Mouse (Mus musculus) G1E-ER4 (cell line): ENCODE data around the gene Gtsf1. TPM values are rescaled to one million over a fixed set of nuclear protein-coding genes. Genes with fewer than 3 reads are reported as not detected.

Experiments used
- GATA1 ChIP-seq: IDR thresholded peaks from one replicate; pipeline ENCODE4 v1.8.0; 2012; ENCODE audit warnings: low read length, inconsistent platforms
- polyA plus RNA-seq: library from polyadenylated mRNA; stranded (reverse); fragments of >175 nt; gene quantifications from 2 replicates; pipeline ENCODE4 v1.2.3, GENCODE M21; 2012

Gene Gtsf1
- polyA plus RNA-seq = not detected in 2 replicates

GRCm38 (mm10) chr15:103430241-103430640 is at the start of gene Gtsf1:
Gene Gtsf1 (minus strand): TSS chr15:103430470.
- TF ChIP-seq GATA1 = no peak

DNA sequence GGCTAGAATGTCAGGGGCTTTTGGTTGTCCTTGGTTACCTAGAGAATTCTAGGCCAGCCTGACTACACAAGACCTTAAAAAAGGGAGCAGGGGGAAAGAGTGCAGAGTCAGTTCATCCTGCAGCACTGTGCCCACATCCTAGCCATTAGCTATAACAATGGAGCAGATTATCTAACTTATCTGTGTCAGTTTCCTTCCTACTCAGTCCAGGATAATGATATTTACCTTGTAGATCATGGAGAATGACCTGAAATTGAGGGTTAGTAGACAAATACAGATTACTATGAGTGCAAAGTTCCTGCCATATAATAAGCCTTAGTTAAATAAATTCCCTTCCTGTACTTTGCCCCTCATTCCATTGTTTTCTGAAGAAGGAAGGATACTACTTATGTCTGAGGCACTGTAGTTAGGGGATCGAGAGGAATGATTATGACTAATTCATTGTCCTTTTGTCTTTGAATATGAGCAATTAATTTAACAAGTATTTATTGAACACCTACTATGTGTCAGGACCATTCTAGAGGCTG is 48.9 kb upstream of the Gtsf1 start:
- no peak for TF ChIP-seq GATA1

GRCm38 (mm10) chr15:103473769-103474168 is 43.5 kb upstream of the Gtsf1 start:
- no peak for TF ChIP-seq GATA1

DNA sequence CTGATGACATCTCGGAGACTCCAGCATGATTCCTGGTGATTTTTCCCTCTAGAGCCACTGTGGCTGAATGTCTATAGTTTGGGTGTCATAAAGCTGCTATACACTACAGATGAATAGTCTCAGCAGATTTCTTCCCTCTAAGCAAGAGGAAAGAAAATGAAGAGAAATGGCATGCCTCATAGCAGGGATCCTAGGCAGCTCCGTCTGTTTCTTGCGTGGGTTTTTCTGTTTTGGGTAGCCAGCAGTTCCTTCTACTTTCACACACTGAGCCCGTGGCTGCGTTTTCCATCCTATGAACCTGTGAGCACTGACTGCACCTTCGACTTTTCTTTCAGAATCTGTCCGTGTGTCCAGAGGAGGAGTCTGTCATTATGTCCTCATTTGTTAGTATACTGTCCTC is 42.9 kb upstream of the Gtsf1 start:
- TF ChIP-seq GATA1 = no peak

- no peak for TF ChIP-seq GATA1
Observed at GRCm38 (mm10) chr15:103472265-103472664, 42.0 kb upstream of the Gtsf1 start.

GRCm38 (mm10) chr15:103471488-103472194 is 41.4 kb upstream of the Gtsf1 start:
- no peak for TF ChIP-seq GATA1

DNA sequence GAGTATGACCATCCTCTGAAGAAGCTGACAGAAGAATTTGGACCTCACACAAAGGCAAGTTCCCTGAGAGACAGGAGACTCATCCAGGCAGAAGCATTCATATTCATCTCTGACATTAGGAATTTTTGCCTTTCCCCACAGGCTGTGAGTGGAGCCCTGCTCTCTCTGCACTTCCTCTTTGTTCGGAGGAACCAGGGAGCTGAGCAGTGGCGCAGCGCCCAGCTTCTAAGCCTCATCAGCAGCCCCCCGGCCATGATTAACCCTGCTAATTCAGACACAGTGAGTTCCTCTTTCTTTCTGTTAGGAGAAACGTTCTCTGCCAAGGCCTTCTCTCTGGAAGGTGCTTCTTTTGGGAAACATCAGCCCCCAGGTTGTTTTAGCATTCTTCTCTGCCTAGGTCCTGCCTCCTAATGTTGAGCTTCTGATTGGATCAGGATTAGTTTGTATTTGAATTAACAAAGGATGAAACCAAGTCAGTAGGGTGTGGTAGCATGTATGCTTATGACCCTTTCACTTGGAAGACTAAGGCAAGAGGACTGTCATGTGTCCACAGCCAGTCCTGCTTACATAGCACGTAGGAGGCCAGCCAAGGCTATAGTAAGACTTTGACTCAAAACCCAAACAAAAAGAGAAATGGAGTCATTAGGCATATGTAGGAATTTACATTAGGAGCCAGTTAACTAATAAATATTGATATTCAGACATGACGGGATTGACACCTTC is 32.4 kb upstream of the Gtsf1 start:
- TF ChIP-seq GATA1 = no peak

DNA sequence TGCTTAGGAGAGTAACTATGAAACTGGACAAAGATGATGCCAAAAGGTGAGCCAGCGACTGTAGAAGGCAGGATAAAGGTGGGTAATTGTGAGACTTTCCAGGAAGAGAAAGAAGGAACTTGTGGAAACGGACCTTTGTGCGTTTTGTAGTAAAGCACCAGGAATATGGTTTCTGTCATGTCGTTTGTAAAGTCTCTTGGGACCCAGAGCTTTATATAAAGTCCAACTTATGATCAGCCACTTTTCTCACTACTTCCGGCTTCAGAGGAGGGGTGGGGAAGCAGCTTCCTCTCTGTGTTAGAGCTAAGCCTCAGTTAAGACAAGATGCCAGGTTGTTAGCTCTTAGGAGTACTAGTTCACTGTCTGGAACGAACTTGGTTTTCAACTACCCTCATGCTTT is 24.2 kb upstream of the Gtsf1 start:
- TF ChIP-seq GATA1 = no peak

DNA sequence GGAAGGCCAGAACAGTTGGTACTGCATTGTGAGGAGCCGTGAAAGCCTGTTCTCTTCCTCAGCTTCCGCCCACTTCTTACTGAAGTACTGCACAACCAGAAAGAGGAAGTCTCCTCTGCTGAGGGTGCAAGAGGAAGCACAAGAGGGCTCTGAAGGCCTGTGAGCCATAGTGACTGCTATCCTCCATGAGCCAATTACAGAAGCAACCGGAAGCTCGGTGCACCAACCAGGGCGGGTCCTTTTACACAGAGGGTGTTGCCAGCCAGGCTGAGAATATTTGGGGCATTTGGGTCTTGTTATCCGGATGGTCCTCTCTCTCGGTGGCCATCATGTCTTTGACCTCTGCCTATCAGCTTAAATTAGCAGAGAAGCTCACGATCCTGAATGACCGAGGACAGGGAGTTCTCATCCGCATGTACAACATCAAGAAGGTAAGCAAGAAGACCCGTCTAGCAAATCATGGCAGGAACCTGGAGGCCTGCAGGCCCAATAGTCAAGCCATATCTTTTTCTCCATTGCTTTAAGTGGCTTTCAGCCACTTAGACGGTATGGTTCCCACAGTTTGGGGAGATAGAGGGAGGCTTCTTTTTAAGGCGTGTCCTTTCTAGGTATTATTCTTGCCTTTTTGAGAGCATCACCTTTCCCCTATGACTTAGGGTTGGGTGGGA is 23.4 kb upstream of the Gtsf1 start, which contains the start of gene Nckap1l:
Nckap1l (plus strand) TSS at position 244 of the 668 bp plus-strand sequence.
- TF ChIP-seq GATA1 = no peak

- TF ChIP-seq GATA1 = no peak
Observed at GRCm38 (mm10) chr15:103448369-103448768, 18.1 kb upstream of the Gtsf1 start, which contains the start of gene Gtsf2. Gene Gtsf2 (minus strand): TSS chr15:103448469.

- TF ChIP-seq GATA1 = no peak
Observed at GRCm38 (mm10) chr15:103427017-103427416, 3.3 kb downstream of the Gtsf1 start.

- no peak for TF ChIP-seq GATA1
Observed at GRCm38 (mm10) chr15:103401361-103401760, 28.9 kb downstream of the Gtsf1 start.

GRCm38 (mm10) chr15:103393577-103393976 is 36.7 kb downstream of the Gtsf1 start:
- TF ChIP-seq GATA1 = no peak

GRCm38 (mm10) chr15:103388556-103389145 is 41.6 kb downstream of the Gtsf1 start:
- TF ChIP-seq GATA1 = no peak

- no peak for TF ChIP-seq GATA1
Observed at GRCm38 (mm10) chr15:103383771-103384488, 46.3 kb downstream of the Gtsf1 start.
